Mouse (Mus musculus) layer of hippocampus, adult 9-10 months (tissue): ENCODE measurements around the gene Chp2.
"Not testable (repeated sequence)": the region's sequence is repeated elsewhere in the genome, so short reads cannot be mapped to it uniquely, and the experiment has no call there.

Source experiments
- DNase-seq: peaks from one replicate; pipeline ENCODE4 v3.0.0; 2022; ENCODE audit warnings: low spot score

Chp2 gene

DNA sequence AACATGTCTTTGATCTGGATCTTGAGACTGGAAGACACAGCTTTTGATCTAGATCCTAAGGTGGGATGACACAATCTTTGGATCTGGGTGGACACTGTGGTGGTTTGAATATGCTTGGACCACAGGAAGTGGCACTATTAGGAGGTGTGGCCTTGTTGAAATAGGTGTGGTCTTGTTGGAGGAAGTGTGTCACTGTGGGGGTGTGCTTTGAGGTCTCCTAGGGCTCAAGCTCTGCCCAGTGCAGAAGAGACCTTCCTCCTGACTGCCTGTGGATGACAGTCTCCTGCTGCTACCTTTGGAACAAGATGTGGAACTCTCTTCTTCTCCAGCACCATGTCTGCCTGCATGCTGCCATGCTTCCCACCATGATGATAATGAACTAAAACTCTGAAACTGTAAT lies 23.4 kb downstream of the Chp2 start:
- not testable (repeated sequence) for DNase-seq

DNA sequence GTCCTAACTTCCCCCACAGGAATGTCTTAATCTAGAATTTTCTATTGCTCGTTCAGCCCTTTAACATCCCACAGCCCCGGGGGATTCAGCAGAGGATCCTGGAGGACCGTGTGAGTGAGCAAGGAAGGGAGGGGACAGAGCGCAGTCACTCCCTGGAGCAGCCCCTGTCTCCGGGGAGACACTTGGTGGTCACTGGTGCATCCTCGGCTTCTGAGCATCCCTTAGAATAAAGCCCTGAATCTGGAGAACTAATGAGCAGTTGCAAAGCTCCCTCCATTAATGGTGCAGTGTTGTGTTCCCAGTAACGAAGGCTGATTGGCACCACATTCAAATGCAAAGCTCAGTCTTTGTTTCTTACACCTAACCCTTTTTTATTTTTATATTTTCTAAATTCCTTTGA lies 24.9 kb downstream of the Chp2 start:
- no peak for DNase-seq

DNA sequence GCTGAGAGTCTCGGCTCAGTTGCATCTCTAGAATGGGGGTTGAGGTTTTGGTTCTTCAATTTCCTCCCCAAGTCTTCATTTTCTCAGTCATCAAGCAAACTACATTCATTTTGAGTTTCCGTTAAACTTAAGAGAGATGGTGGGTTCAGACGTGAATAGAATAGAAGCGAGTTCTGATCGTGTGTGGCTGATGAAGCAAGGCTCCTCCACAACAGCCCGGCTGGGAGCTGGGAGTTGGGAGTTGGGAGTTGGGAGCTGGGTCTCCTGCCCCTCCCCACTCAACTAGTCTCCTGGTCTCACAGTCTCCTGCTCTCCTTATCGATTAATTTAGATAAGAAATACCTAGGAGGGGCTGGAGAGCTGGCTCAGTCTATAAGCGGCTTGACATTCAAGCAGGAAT lies 25.3 kb downstream of the Chp2 start:
- DNase-seq = no peak

DNA sequence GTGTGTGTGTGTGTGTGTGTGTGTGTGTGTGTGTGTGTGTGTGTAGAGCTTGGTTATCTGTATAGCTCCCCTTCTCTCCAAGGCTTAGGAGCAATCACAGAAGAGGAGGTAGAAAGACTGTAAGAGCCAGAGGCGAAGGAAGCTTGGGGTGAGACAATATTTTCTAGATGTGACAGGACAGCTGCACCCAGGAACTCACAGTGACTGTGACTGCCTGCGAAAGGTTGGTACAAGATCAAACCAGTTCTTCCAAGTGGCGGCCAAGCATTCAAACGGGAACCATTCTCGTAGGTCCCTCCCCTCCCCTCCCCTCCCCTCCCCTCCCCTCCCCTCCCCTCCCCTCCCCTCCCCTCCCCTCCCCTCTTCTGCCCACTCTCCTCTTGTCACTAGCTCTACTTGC lies 26.7 kb downstream of the Chp2 start:
- no peak for DNase-seq

DNA sequence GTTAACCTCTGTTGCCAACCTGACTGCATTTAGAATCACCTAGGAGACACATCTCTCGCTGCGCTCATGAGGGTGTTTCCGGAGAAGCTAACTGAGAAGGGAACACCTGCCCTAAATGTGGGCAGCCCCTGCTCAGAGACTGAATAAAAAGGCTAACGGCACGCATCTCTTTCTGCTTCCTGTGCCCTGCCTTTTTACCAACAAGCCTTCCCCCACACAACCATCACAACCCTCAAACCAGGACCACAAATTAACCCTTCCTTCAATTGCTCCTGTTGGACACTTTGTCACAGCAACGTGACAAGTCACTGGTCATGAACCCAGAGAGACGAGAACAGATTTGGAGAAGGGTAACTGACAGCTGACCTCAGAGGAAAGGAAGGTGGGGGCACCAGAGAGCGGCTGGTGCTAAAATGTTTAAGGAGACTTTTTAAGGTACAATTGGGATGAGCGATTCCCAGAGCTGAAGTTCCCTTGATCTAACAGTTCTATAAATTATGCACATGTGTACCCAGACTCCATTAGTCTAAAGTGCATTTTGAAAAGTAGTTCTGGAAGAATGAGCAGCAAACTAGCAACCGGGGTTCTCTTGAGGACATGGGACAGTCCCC lies 28.1 kb downstream of the Chp2 start:
- DNase-seq = no peak

DNA sequence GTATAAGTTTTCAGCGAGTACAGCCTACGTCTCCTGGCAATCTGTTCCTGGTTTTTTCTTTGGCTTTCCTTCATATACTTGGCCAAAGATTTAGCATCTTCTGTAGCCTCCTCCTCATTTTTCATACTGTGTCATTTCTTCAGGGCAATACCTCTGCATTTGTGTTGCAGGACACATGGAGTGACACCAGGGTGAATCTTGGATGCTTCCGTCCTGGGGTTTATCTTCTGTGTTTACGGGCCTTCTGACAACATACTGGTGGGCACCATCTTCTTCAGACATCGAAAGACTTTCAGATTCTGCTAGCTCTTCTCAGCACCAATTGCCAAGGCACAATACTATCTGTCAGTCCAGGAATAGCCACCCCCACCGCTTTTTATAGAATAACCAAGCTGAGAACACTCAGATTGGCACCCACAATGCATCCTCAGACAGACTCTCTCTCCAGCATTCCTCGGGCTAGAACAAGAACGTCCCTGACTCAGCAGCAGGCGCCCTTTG lies 30.1 kb downstream of the Chp2 start:
- DNase-seq = no peak

DNA sequence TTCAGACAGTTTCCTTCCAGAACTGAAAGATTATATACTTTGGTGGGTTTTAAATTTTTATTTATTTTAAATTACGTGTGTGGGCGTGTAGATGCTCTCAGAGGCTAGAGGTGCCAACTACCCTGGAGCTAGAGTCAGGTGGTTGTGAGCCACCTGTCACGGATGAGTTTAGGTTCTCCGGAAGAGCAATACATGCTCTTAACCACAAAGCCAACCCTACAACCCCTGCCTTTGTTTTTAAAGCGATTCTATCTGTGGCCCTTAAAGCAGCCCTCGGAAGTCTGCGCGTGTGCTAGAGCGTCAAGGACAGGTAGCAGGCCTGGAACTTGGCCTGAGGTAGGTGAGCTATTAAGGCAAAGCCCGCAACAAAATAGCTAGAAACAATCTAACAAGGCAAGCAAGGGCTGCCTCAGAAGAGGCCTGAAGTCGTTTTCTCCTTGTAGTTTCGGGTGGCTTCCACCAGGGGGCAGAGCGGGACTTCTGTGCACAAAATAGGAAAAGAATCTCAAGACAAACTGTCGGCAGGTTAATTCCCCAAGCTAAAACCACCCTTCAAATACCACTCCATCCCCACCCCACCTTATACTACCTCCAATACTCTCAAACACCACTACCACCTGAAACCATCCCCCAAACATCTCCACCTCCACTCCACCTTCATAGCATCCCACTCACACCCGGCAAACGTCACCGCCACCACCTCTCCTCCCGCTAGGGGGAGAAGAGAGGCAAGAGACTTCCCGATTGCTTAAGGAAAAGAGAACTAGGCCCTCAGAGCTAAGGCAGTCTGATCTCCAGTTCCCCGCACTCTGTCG lies 32.1 kb downstream of the Chp2 start:
- DNase-seq = peak; percentile 78

DNA sequence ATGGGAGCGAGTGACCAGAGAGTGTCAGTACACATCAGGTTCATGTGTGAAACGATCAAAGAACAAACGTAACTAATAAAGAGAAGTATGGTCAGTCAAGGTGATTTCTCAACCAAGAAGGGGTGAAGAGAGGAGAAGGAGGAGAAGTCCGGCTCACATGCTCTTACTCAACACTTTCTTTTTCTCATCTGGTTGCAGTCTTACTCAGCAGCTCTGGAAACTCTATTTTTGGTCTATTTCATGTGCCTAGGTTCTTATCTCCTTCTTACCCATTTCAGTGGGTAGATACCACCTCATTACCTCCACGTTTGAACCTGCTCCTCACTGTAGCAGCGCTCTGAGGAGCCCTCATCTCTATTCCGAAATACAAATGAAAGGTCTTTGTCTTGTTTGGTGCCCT lies 37.4 kb downstream of the Chp2 start:
- no peak for DNase-seq

DNA sequence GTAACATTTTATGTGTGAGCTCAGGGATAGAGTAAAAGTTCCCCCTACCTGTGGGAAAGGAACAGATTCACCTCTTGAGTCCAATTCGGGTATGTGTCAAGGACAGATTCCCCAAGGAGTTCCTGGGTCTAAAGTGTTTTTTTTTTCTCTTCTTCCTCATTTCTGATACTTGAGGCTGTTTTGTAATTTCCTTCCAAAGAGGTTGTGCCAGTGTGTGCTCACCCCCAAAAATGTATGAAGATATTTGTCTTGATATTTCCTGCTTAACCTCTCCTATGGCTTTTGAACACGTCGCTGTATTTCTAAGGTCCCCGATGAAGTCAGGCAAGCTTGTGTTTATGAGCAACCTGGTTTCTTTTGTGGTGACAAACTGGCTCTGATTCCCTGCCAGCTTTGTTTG lies 39.2 kb downstream of the Chp2 start:
- no peak for DNase-seq

DNA sequence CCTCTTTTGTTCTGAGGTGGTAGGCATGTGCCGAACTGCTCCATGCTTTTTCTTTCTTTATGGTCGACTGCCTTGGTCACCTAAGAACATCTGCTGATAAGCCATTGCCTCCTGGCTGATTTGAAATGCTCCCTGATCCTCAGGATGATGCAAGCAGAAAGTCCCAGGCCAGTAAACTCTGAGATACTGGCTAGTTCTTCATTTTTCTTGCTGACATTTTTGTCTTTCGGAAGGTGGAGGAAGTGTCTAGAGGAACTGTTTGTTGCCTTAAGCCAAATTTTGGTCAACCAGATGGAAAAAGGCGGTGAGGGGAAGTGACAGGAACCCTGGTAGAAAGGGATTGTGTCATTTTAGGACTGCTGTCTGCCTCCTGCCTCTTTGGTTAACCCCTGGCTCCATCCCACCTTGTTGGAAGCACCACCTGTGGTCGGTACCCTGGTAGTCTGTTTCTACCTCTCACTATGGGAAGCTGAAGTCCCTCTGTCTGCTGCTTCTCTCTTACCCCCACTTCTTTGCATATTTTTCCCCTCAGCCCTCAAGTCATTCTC lies 40.8 kb downstream of the Chp2 start:
- DNase-seq = no peak

DNA sequence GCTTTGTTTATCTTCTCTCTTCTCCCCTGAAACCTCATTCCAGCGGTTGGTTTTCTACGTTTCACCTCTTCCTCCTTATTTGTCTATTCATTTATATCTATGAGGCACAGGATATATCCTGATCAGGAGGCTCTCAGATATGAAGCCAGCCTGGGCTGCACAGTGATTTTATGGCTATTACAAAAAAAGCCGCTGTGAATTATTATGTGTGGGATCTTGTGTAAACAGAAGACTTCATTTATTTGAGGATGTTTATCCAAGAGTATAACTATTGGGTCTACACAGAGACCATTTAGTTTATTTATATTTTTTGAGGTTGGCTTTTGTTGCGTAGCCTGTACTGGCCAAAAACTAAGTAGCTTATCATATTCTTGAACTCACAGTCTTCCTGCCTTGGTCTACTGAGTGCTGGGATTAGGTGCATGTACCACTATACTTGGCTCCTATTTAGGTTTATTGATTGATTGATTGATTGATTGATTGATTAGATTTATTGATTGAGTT lies 49.7 kb downstream of the Chp2 start:
- DNase-seq = no peak

DNA sequence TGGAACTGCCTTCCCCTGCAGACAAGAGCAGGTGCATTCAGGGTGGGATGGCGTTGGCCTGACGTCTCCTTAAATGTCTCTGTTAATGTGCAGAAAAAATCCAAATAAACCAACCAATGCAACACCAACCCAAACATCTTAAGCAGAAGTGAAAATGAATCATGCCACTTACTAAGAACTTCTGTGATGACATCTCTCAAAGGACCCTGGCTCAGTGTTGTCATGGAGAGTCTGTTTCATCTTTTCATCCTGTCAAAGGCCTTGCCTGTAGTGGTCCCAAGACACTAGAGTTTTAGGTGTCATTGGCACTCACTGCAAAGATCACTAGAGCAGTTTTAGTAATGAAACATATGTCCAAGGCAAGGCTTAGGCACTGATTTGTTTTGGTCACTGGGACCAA lies 53.0 kb downstream of the Chp2 start:
- no peak for DNase-seq
